Mouse (Mus musculus): Measurements from ENCODE around the gene Sec62. TPM values are rescaled to one million over a fixed set of nuclear protein-coding genes. Genes with fewer than 3 reads are reported as not detected.

Sec62 gene
- polyA plus RNA-seq, 1 experiment from 2014 or later: 68.2 TPM

- no peak for DNase-seq (ENCODE audit: low spot score)
- H3K4me2 ChIP-seq (ENCODE audit: low read depth, low read length): no peak overlapping the region
- no peak for ATAC-seq (replicated peaks; ENCODE audit: insufficient number of reproducible peaks, low FRiP score, low TSS enrichment, low read depth)
- H3K9me3 ChIP-seq (replicated peaks; ENCODE audit: control insufficient read depth, low read length): no peaks in the 10 kb centered on the region
- no peak overlapping the region for H3K27ac ChIP-seq (replicated peaks; ENCODE audit: low read depth, low read length)
- WGBS: 88% methylated on average over 3 of the region's 3 CpGs
- peaks cover 5% of the 10 kb centered on the region for H3K36me3 ChIP-seq (replicated peaks; ENCODE audit: control insufficient read depth, insufficient read depth, low read depth, low read length)
- H3K4me1 ChIP-seq (ENCODE audit: control insufficient read depth, insufficient read depth, low read length): no peaks in the 10 kb centered on the region
- no peaks in the 10 kb centered on the region for H3K27me3 ChIP-seq (ENCODE audit: control insufficient read depth, insufficient read depth, low read length)
- no peak overlapping the region for H3K4me3 ChIP-seq (ENCODE audit: low read depth, low read length)
- H3K9ac ChIP-seq (replicated peaks; ENCODE audit: low read length): no peak overlapping the region
Observed at GRCm38 (mm10) chr3:30802171-30802570, 9.5 kb downstream of the Sec62 start.

DNA sequence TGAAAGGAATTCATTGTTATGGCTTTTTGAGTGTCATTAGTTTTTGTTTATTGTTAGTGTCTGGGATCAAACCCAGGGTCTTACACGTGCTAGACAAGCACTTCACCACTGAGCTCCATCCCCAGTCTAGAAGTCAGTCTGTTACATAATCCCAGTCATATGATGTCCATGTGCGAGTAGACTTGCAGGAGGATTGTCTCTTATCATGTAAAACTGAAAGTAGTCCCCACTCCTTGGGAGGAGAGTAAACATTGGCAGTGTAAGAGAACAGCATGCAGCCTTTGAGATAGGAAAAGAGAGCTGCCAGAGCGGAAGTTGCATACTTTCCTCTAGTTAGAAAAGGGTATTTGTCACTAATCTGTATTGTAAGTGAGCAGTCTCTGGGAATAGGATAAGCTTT lies 20.2 kb downstream of the Sec62 start:
- 75% methylated on average over 3 of the region's 3 CpGs for WGBS
- Histone ChIP-seq H3K27me3 (ENCODE audit: control insufficient read depth, insufficient read depth, low read length) (no peaks in the 10 kb centered on the region), H3K4me2 (ENCODE audit: low read depth, low read length) (no peak overlapping the region), H3K36me3 (replicated peaks; ENCODE audit: control insufficient read depth, insufficient read depth, low read depth, low read length) (peaks cover 6% of the 10 kb centered on the region), H3K9ac (replicated peaks; ENCODE audit: low read length) (no peak overlapping the region), H3K9me3 (replicated peaks; ENCODE audit: control insufficient read depth, low read length) (no peaks in the 10 kb centered on the region), H3K4me3 (ENCODE audit: low read depth, low read length) (no peak overlapping the region), H3K27ac (replicated peaks; ENCODE audit: low read depth, low read length) (no peak overlapping the region), H3K4me1 (ENCODE audit: control insufficient read depth, insufficient read depth, low read length) (no peaks in the 10 kb centered on the region)
- ATAC-seq (replicated peaks; ENCODE audit: insufficient number of reproducible peaks, low FRiP score, low TSS enrichment, low read depth) (no peak), DNase-seq (ENCODE audit: low spot score) (no peak)

GRCm38 (mm10) chr3:30818630-30819125 lies 26.0 kb downstream of the Sec62 start:
- Histone ChIP-seq H3K27ac (replicated peaks; ENCODE audit: low read depth, low read length) (no peak overlapping the region), H3K36me3 (replicated peaks; ENCODE audit: control insufficient read depth, insufficient read depth, low read depth, low read length) (peaks cover 6% of the 10 kb centered on the region; the same call in 1 of the 2 replicates), H3K9me3 (replicated peaks; ENCODE audit: control insufficient read depth, low read length) (no peaks in the 10 kb centered on the region), H3K4me2 (ENCODE audit: low read depth, low read length) (no peak overlapping the region), H3K27me3 (ENCODE audit: control insufficient read depth, insufficient read depth, low read length) (no peaks in the 10 kb centered on the region), H3K9ac (replicated peaks; ENCODE audit: low read length) (no peak overlapping the region), H3K4me1 (ENCODE audit: control insufficient read depth, insufficient read depth, low read length) (no peaks in the 10 kb centered on the region), H3K4me3 (ENCODE audit: low read depth, low read length) (no peak overlapping the region)
- DNase-seq (ENCODE audit: low spot score): no peak
- ATAC-seq (replicated peaks; ENCODE audit: insufficient number of reproducible peaks, low FRiP score, low TSS enrichment, low read depth): no peak
- WGBS: 97% methylated on average over 16 of the region's 16 CpGs

- H3K27me3 ChIP-seq (ENCODE audit: control insufficient read depth, insufficient read depth, low read length): no peaks in the 10 kb centered on the region
- H3K9me3 ChIP-seq (replicated peaks; ENCODE audit: control insufficient read depth, low read length): no peaks in the 10 kb centered on the region
- no peak overlapping the region for H3K4me3 ChIP-seq (ENCODE audit: low read depth, low read length)
- WGBS: 94% methylated on average over 8 of the region's 8 CpGs
- H3K4me2 ChIP-seq (ENCODE audit: low read depth, low read length): no peak overlapping the region
- DNase-seq (ENCODE audit: low spot score) (no peak), ATAC-seq (replicated peaks; ENCODE audit: insufficient number of reproducible peaks, low FRiP score, low TSS enrichment, low read depth) (no peak)
- H3K36me3 ChIP-seq (replicated peaks; ENCODE audit: control insufficient read depth, insufficient read depth, low read depth, low read length): peaks cover 3% of the 10 kb centered on the region; the same call in 1 of the 2 replicates
- no peaks in the 10 kb centered on the region for H3K4me1 ChIP-seq (ENCODE audit: control insufficient read depth, insufficient read depth, low read length)
- H3K27ac ChIP-seq (replicated peaks; ENCODE audit: low read depth, low read length): no peak overlapping the region
- no peak overlapping the region for H3K9ac ChIP-seq (replicated peaks; ENCODE audit: low read length)
Observed at GRCm38 (mm10) chr3:30822163-30822562, 29.5 kb downstream of the Sec62 start.

DNA sequence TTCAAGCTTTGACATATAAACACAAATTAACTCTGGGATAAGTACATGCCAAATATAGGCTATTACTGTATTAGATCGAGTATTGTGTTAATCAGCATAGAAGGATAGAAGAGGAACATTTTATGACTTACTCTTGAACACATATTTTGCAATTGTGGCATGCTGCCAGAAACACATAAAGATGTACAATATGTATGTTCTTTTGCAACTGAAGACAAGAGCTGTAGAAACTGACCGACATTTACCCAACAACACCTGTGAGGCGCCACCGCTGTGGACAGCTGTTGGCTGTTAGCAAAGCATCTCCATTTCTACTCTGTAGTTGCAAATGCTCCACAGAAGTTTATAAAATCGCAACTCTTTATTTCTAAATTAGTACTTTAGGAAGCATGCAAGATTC lies 33.4 kb downstream of the Sec62 start:
- Histone ChIP-seq H3K4me3 (ENCODE audit: low read depth, low read length) (no peak overlapping the region), H3K9ac (replicated peaks; ENCODE audit: low read length) (no peak overlapping the region), H3K4me1 (ENCODE audit: control insufficient read depth, insufficient read depth, low read length) (no peaks in the 10 kb centered on the region), H3K4me2 (ENCODE audit: low read depth, low read length) (no peak overlapping the region), H3K27ac (replicated peaks; ENCODE audit: low read depth, low read length) (no peak overlapping the region), H3K9me3 (replicated peaks; ENCODE audit: control insufficient read depth, low read length) (no peaks in the 10 kb centered on the region), H3K27me3 (ENCODE audit: control insufficient read depth, insufficient read depth, low read length) (no peaks in the 10 kb centered on the region), H3K36me3 (replicated peaks; ENCODE audit: control insufficient read depth, insufficient read depth, low read depth, low read length) (no peaks in the 10 kb centered on the region)
- no peak for DNase-seq (ENCODE audit: low spot score)
- no peak for ATAC-seq (replicated peaks; ENCODE audit: insufficient number of reproducible peaks, low FRiP score, low TSS enrichment, low read depth)
- WGBS: 95% methylated on average over 5 of the region's 5 CpGs

- H3K4me3 ChIP-seq (ENCODE audit: low read depth, low read length): no peak overlapping the region
- no peak overlapping the region for H3K27ac ChIP-seq (replicated peaks; ENCODE audit: low read depth, low read length)
- no peaks in the 10 kb centered on the region for H3K4me1 ChIP-seq (ENCODE audit: control insufficient read depth, insufficient read depth, low read length)
- H3K4me2 ChIP-seq (ENCODE audit: low read depth, low read length): no peak overlapping the region
- ATAC-seq (replicated peaks; ENCODE audit: insufficient number of reproducible peaks, low FRiP score, low TSS enrichment, low read depth) (no peak), DNase-seq (ENCODE audit: low spot score) (no peak)
- H3K9me3 ChIP-seq (replicated peaks; ENCODE audit: control insufficient read depth, low read length): no peaks in the 10 kb centered on the region
- no peaks in the 10 kb centered on the region for H3K36me3 ChIP-seq (replicated peaks; ENCODE audit: control insufficient read depth, insufficient read depth, low read depth, low read length)
- H3K27me3 ChIP-seq (ENCODE audit: control insufficient read depth, insufficient read depth, low read length): no peaks in the 10 kb centered on the region
- WGBS: 72% methylated on average over 15 of the region's 15 CpGs
- no peak overlapping the region for H3K9ac ChIP-seq (replicated peaks; ENCODE audit: low read length)
Observed at GRCm38 (mm10) chr3:30831848-30832606, 39.4 kb downstream of the Sec62 start.

DNA sequence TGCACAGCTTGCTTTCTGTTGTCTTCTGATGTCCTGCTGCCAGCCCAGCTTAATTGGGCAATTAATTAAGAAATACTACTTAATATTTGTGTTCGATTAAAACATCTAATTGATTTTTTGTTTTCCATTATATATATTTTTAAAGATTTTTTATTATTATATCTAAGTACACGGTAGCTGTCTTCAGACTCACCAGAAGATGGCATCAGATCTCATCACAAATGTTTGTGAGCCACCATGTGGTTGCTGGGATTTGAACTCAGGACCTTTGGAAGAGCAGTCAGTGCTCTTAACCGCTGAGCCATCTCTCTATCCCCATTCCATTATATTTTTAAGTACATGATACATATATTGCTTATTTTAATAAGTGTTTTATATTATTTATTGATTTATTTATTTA lies 40.6 kb downstream of the Sec62 start:
- H3K9ac ChIP-seq (replicated peaks; ENCODE audit: low read length): no peak overlapping the region
- DNase-seq (ENCODE audit: low spot score) (no peak), ATAC-seq (replicated peaks; ENCODE audit: insufficient number of reproducible peaks, low FRiP score, low TSS enrichment, low read depth) (no peak)
- H3K27ac ChIP-seq (replicated peaks; ENCODE audit: low read depth, low read length): no peak overlapping the region
- H3K27me3 ChIP-seq (ENCODE audit: control insufficient read depth, insufficient read depth, low read length): no peaks in the 10 kb centered on the region
- H3K4me3 ChIP-seq (ENCODE audit: low read depth, low read length): no peak overlapping the region
- no peaks in the 10 kb centered on the region for H3K4me1 ChIP-seq (ENCODE audit: control insufficient read depth, insufficient read depth, low read length)
- H3K36me3 ChIP-seq (replicated peaks; ENCODE audit: control insufficient read depth, insufficient read depth, low read depth, low read length): no peaks in the 10 kb centered on the region
- 85% methylated on average over 3 of the region's 3 CpGs for WGBS
- H3K9me3 ChIP-seq (replicated peaks; ENCODE audit: control insufficient read depth, low read length): no peaks in the 10 kb centered on the region
- H3K4me2 ChIP-seq (ENCODE audit: low read depth, low read length): no peak overlapping the region

DNA sequence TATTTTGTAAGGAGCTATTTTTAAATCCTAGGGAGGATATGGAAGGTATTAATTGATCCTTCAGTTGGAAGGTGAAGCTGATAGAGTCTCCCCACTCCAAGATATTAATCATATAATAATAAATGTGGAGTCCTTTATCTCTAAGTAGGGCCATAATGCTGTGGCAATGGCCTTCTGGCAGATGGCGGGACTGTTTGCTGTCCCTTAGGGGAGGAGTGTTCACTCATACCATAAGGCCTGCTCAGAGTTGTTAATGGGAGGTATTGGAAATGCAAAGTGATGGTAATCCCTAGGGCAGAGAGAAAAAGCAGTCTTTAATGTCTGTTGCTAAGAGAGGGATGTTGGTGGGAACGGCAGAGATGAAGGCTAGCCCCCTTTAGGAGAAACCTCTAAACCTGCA lies 53.1 kb downstream of the Sec62 start:
- H3K36me3 ChIP-seq (replicated peaks; ENCODE audit: control insufficient read depth, insufficient read depth, low read depth, low read length): no peaks in the 10 kb centered on the region
- H3K27me3 ChIP-seq (ENCODE audit: control insufficient read depth, insufficient read depth, low read length): no peaks in the 10 kb centered on the region
- no peak overlapping the region for H3K4me2 ChIP-seq (ENCODE audit: low read depth, low read length)
- ATAC-seq (replicated peaks; ENCODE audit: insufficient number of reproducible peaks, low FRiP score, low TSS enrichment, low read depth): no peak
- H3K4me3 ChIP-seq (ENCODE audit: low read depth, low read length): no peak overlapping the region
- no peak for DNase-seq (ENCODE audit: low spot score)
- no peak overlapping the region for H3K9ac ChIP-seq (replicated peaks; ENCODE audit: low read length)
- no peaks in the 10 kb centered on the region for H3K9me3 ChIP-seq (replicated peaks; ENCODE audit: control insufficient read depth, low read length)
- WGBS: 76% methylated on average over 2 of the region's 2 CpGs
- no peak overlapping the region for H3K27ac ChIP-seq (replicated peaks; ENCODE audit: low read depth, low read length)
- no peaks in the 10 kb centered on the region for H3K4me1 ChIP-seq (ENCODE audit: control insufficient read depth, insufficient read depth, low read length)

Data from embryonic facial prominence, embryonic 11.5 days (tissue).